Mouse (Mus musculus) lung, postnatal 0 days (tissue): ENCODE measurements around the gene Gm28230.

Experiments
- CTCF ChIP-seq: IDR thresholded peaks from 2 replicates; pipeline ENCODE4 v1.5.1; 2016; ENCODE audit warnings: antibody characterized with exemption, mild to moderate bottlenecking
- EP300 ChIP-seq: IDR thresholded peaks from 2 replicates; pipeline ENCODE4 v1.6.1; 2016; ENCODE audit warnings: antibody characterized with exemption, mild to moderate bottlenecking, control low read depth

GRCm38 (mm10) chr2:74706393-74706960 lies 20.1 kb upstream of the Gm28230 start:
- TF ChIP-seq CTCF: no peak
- TF ChIP-seq EP300: no peak
